11 mouse cellular contexts compared by ENCODE assay signal in genomic region chr11:40394864-40395266, GRCm38 (mm10).
DNase-seq lines count a peak whose midpoint lies in the region; ATAC-seq and TF ChIP-seq lines count a peak whose summit lies in the region.
"Had no signal": no experiment of that assay in that cellular context is flagged by ENCODE, and none has a peak within 500 bp of the region (broad histone marks: within the 10 kb centered on the region; RNA-seq: fewer than 3 reads in every experiment).

No protein-coding gene starts in this region.

- no peaks in the 10 kb centered on the region; the same call in 1 of the 2 replicates for H3K4me1 ChIP-seq in forebrain, embryonic 11.5 days (replicated peaks; ENCODE audit: control insufficient read depth, insufficient read depth, low read length)
- no peaks in the 10 kb centered on the region for H3K4me1 ChIP-seq in stomach, postnatal 0 days (replicated peaks; ENCODE audit: control insufficient read depth, insufficient read depth)

- no peak overlapping the region for H3K27ac ChIP-seq in forebrain, embryonic 11.5 days (ENCODE audit: low read depth, low read length)
- H3K27ac ChIP-seq in stomach, postnatal 0 days (replicated peaks), result no peak overlapping the region

- peak; percentile 15 for DNase-seq in embryo, embryonic 10 days (ENCODE audit: low spot score)
- DNase-seq in embryo, embryonic 9.5 days (ENCODE audit: extremely low spot score), result no peak
- DNase-seq in forebrain, embryonic 11.5 days (ENCODE audit: low spot score), result no peak
- peak; percentile 6 to 25 for DNase-seq in layer of hippocampus, postnatal 36 days
- peak; percentile 20 for DNase-seq in neural tube, embryonic 10.5 days (ENCODE audit: extremely low spot score, low spot score)
- no peak for DNase-seq in frontal cortex, adult 2 months (ENCODE audit: extremely low spot score in 1 of 2, low spot score in 1 of 2)
- no peak for DNase-seq in stomach, postnatal 0 days (ENCODE audit: low spot score)
- DNase-seq: heart, adult 18-20 months; lung, adult 2 months had no signal

- no peak overlapping the region for H3K9ac ChIP-seq in forebrain, embryonic 11.5 days (ENCODE audit: low read length)
- H3K9ac ChIP-seq in stomach, postnatal 0 days (ENCODE audit: low read length), result no peak overlapping the region

- no peaks in the 10 kb centered on the region for H3K27me3 ChIP-seq in forebrain, embryonic 11.5 days (ENCODE audit: control insufficient read depth, insufficient read depth, low read length)
- H3K27me3 ChIP-seq in stomach, postnatal 0 days (ENCODE audit: control insufficient read depth, insufficient read depth, low read length), result no peaks in the 10 kb centered on the region

- TF ChIP-seq CTCF in stomach, postnatal 0 days (IDR thresholded peaks at IDR 0.05; ENCODE audit: low read depth), result no peak

- H3K4me2 ChIP-seq in forebrain, embryonic 11.5 days (ENCODE audit: low read depth, low read length, severe bottlenecking), result no peak overlapping the region
- no peak overlapping the region for H3K4me2 ChIP-seq in stomach, postnatal 0 days (replicated peaks; ENCODE audit: low read depth)

- no peaks in the 10 kb centered on the region for H3K9me3 ChIP-seq in forebrain, embryonic 11.5 days (ENCODE audit: control insufficient read depth, low read length)
- no peaks in the 10 kb centered on the region for H3K9me3 ChIP-seq in stomach, postnatal 0 days (ENCODE audit: control insufficient read depth, low read length)

- ATAC-seq in forebrain, embryonic 11.5 days (replicated peaks; ENCODE audit: low FRiP score), result peak; percentile 54
- no peak for ATAC-seq in CD4-positive, CD25-positive, alpha-beta regulatory T cell, adult 4 months
- ATAC-seq in stomach, postnatal 0 days (ENCODE audit: low FRiP score, low TSS enrichment), result no peak

- no peak overlapping the region for H3K4me3 ChIP-seq in forebrain, embryonic 11.5 days (ENCODE audit: low read depth, low read length)
- no peak overlapping the region for H3K4me3 ChIP-seq in stomach, postnatal 0 days (ENCODE audit: low read depth, low read length)
- H3K4me3 ChIP-seq: myocyte had no signal

- no peaks in the 10 kb centered on the region for H3K36me3 ChIP-seq in forebrain, embryonic 11.5 days (ENCODE audit: control insufficient read depth, insufficient read depth, low read length)
- no peaks in the 10 kb centered on the region for H3K36me3 ChIP-seq in stomach, postnatal 0 days (ENCODE audit: control insufficient read depth, insufficient read depth, low read length)

- 38% methylated on average over 7 of the region's 7 CpGs for WGBS in forebrain, embryonic 11.5 days
- 54% methylated on average over 7 of the region's 7 CpGs for WGBS in stomach, postnatal 0 days

- TF ChIP-seq EP300 in stomach, postnatal 0 days (optimal IDR thresholded peaks at IDR 0.05), result no peak

Comparison
In these comparisons a context has a peak if more than half of its experiments do, and no peak if none do; other contexts are left out.
1. DNase-seq: peak in embryo, embryonic 10 days (single experiment), layer of hippocampus, postnatal 36 days (2 of 2) and neural tube, embryonic 10.5 days (single experiment); none in embryo, embryonic 9.5 days (single experiment), forebrain, embryonic 11.5 days (single experiment), frontal cortex, adult 2 months (0 of 2) and stomach, postnatal 0 days (single experiment).